Mouse (Mus musculus): ENCODE data around the gene Gramd1a.

Gramd1a gene

DNA sequence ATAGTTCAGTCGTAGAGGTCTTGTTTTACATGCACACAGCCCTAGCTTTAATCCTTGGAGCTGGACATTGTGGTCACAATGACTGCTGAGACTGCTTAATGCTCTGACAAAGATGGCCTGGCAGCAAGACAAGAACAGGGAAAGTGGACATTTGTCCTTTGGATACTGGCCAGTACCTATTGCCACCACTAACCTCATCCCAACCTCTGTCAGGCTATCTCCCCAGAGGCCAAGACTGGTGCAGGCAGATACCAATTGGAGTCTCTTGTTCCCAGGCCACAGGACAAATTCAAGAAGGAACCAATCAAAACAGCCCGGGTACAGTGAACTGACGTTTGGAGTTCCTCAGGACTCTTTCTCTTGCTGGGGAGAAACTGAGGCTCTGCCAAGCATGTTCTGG, 67.5 kb downstream of the Gramd1a start:
- no peak for DNase-seq

DNA sequence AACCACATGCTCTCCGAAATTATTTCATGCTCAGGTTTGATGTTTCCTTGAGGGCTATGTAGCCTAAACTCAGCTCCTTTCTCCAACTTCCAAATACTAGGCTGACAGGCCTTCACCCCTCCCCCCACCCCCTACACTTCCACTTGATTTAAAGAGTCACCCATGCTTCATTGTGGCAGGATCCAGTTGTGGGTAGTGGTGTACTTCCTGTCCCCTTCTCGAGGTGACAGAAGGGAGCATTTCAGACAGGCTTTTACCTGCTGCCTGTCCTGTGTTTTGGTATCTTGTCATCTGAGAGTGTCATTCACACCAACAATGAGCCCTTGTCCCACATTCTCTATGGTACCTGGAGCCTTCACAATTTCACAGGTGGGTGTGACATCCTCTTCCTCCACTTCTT, 68.4 kb downstream of the Gramd1a start:
- no peak for DNase-seq

DNA sequence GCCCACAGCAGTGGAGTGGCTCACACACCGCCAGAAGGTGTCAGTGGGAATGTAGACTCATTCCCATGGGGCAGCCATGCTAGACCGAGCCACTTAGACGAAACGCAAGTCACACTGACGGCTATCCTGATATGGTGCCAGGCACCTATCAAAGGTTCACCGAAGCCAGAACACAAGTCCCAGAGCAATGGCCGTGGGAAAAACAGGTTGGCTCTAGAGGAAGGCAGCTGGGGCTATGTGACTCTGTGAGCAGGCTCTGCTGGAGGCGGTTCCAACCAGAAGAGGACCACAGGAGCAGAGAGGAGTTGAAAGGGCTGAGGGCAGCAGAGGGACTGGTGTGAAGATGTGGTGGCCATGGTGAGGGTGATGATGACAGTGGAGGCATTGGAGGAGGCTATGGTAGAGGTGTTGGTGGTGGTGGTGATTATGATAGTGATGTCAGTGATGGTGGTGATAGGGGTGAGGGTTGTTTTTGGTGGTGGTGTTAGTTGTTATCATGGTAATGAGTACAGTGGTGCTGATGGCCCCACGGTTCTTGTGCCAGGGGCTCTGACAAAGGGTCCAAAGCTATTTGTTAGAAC, 69.4 kb downstream of the Gramd1a start:
- no peak for DNase-seq

DNA sequence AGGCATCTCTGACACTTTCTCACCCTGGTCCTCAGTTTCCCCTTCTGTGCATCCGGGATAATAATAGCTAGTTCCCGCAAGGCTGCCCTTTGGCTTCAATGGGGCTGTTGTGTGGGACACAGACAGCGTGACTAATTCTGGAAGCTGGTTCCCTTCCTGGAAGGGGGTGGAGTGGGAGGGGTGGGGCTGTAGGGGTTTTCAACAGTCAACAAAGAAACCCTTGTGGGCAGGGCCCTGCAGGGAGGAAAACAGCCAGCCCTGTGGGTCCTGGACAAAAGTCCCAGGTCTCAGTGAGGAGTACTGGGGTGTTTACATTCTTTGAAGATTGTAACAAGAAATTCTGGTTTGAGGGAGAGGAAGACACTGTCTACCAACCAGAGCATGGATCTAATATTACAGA, 70.5 kb downstream of the Gramd1a start:
- DNase-seq = no peak

DNA sequence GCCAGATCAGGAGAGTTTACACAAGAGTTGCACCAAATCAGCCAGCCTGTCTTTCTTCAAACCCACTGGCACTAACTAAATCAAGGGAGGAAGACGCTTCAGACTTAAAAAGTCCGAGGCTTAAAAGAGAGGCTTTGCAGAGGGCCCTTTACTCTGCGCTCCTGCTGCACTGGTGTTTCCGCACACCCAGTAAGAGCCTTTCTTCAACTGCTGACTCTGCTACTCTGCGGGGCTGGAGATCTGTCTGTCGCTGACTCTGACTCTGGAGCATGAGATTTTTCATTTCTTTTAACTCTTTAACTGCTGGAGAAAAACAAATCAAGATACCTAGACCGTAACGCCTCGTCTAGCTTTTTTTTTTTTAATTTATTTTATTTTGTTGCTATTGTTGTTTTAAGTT, 71.6 kb downstream of the Gramd1a start:
- peak; percentile 21 for DNase-seq

DNA sequence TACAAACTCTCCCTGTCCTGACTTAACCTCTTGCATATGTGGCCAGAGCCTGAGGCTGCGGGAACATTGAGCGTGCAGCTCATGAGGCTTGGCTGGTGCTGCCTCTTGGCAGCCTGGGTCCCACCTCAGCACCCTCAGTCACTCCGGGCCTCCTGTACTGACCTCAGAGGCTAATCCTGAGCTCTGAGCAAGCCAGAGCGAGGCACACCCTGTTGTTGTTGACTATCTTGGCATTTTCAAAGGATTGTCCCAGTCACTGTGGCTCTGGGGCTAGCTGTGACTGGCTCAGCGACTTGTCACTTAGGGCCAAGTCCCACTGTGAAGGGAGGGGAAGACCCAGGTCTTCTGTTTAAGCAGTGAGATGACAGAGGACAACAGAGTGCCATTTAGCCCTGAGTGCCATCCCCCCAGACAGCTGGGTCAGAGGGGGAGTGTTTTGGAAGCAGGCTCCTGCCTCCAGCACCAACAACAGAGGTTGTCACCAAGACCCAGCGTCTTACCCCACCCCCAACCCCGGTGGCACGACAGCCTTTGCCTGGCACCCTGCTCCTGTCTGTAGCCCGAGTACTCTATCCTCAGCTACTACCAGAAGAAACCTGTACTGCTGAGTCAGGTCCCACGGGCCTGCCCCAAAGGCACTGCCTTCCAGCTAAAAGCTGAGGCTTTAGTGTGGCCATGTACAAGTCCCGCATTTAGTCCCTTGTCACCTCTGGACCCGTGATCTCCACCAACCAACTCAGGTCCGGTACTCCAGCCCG, 72.7 kb downstream of the Gramd1a start:
- no peak for DNase-seq

DNA sequence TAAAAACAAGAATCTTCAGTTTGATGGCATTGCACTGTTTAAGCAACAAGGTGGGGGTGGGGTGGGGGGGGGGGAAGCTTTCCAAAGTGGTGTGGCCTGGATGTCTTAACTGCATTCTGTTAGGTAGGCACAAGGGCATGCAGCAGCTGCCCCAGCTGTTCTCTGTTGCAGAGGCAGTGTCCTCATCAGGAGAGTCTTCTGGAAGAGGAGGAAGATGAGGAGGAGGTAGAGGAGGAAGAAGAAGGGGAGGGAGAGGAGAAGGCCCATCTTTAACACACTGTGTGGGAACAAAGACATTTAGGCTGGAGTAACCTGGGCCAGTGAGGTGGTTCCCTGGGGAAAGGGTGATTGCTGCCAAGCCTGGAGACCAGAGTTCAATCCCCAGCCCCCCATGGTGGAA, 73.6 kb downstream of the Gramd1a start:
- DNase-seq = no peak

DNA sequence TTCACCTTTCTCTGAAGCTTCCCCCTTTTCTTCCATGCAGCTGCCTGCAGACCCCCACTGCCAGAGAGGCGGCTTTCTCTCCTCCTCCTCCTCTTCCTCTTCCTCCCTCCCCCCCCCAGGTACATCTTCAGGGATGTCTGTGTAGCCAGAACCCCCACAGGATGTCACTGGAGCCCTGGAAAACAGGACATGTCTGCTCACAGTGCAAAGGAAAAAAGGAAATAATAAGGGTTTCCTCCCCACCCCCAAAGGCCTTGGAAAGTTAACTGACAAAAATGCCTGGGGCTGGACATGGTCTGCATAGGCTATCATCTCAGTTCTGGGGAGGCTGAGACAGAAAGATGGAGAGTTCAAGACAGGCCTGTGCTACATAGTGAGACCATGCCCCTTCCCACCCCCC, 74.6 kb downstream of the Gramd1a start:
- no peak for DNase-seq

DNA sequence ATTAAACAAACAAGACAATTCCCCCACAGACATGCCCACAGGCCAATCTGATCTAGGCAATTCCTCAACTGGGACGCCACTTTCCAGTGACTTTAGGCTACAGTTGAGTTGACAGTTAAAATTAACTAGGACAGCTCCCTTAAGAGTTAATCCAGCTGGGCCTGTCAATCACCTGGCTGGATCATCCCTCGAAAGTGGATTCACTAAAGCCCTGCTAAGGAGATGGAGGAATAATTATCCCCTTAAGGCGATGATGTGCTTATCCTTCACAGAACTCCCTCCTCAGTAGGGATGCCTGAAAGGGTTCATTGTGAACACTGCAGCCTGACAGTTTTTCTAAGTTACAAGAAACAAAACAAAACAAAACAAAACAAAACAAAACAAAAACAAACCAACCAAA, 75.1 kb downstream of the Gramd1a start:
- DNase-seq = no peak

Measured in thymus, postnatal 14 days (tissue).